Mouse (Mus musculus): Measurements from ENCODE around the gene Cacna1h. TPM values are rescaled to one million over a fixed set of nuclear protein-coding genes. Genes with fewer than 3 reads are reported as not detected.

Gene Cacna1h
- polyA plus RNA-seq, 1 experiment: 78.4 TPM

- Histone ChIP-seq H3K27ac (ENCODE audit: control insufficient read depth, insufficient read depth, low read depth, low read length) (no peak overlapping the region), H3K4me1 (ENCODE audit: control insufficient read depth, insufficient read depth, low read length) (peaks cover 8% of the 10 kb centered on the region), H3K27me3 (ENCODE audit: control insufficient read depth, insufficient read depth, low read length) (no peaks in the 10 kb centered on the region), H3K4me3 (ENCODE audit: control insufficient read depth, low read depth, low read length) (no peak overlapping the region), H3K36me3 (ENCODE audit: control insufficient read depth, insufficient read depth, low read length) (no peaks in the 10 kb centered on the region)
- TF ChIP-seq POLR2A (IDR thresholded peaks at IDR 0.05; ENCODE audit: control insufficient read depth, low read depth, low read length) (no peak), CTCF (IDR thresholded peaks at IDR 0.05; ENCODE audit: control insufficient read depth, insufficient read depth, insufficient replicate concordance, low read depth, low read length) (no peak)
Measured at GRCm38 (mm10) chr17:25409621-25410020, 24.0 kb downstream of the Cacna1h start.

GRCm38 (mm10) chr17:25408302-25408999, 25.1 kb downstream of the Cacna1h start:
- TF ChIP-seq POLR2A (IDR thresholded peaks at IDR 0.05; ENCODE audit: control insufficient read depth, low read depth, low read length) (no peak), CTCF (IDR thresholded peaks at IDR 0.05; ENCODE audit: control insufficient read depth, insufficient read depth, insufficient replicate concordance, low read depth, low read length) (no peak)
- Histone ChIP-seq H3K4me1 (ENCODE audit: control insufficient read depth, insufficient read depth, low read length) (peaks cover 8% of the 10 kb centered on the region), H3K27ac (ENCODE audit: control insufficient read depth, insufficient read depth, low read depth, low read length) (no peak overlapping the region), H3K4me3 (ENCODE audit: control insufficient read depth, low read depth, low read length) (no peak overlapping the region), H3K36me3 (ENCODE audit: control insufficient read depth, insufficient read depth, low read length) (no peaks in the 10 kb centered on the region), H3K27me3 (ENCODE audit: control insufficient read depth, insufficient read depth, low read length) (no peaks in the 10 kb centered on the region)

GRCm38 (mm10) chr17:25407352-25407751, 26.2 kb downstream of the Cacna1h start:
- Histone ChIP-seq H3K4me3 (ENCODE audit: control insufficient read depth, low read depth, low read length) (no peak overlapping the region; the same call in 1 of the 2 replicates), H3K27me3 (ENCODE audit: control insufficient read depth, insufficient read depth, low read length) (no peaks in the 10 kb centered on the region), H3K36me3 (ENCODE audit: control insufficient read depth, insufficient read depth, low read length) (no peaks in the 10 kb centered on the region), H3K27ac (ENCODE audit: control insufficient read depth, insufficient read depth, low read depth, low read length) (no peak overlapping the region), H3K4me1 (ENCODE audit: control insufficient read depth, insufficient read depth, low read length) (peaks cover 8% of the 10 kb centered on the region)
- TF ChIP-seq CTCF (IDR thresholded peaks at IDR 0.05; ENCODE audit: control insufficient read depth, insufficient read depth, insufficient replicate concordance, low read depth, low read length): no peak
- TF ChIP-seq POLR2A (IDR thresholded peaks at IDR 0.05; ENCODE audit: control insufficient read depth, low read depth, low read length): no peak

GRCm38 (mm10) chr17:25406011-25406441, 27.6 kb downstream of the Cacna1h start:
- Histone ChIP-seq H3K4me1 (ENCODE audit: control insufficient read depth, insufficient read depth, low read length) (peaks cover 8% of the 10 kb centered on the region), H3K4me3 (ENCODE audit: control insufficient read depth, low read depth, low read length) (no peak overlapping the region), H3K27me3 (ENCODE audit: control insufficient read depth, insufficient read depth, low read length) (no peaks in the 10 kb centered on the region), H3K36me3 (ENCODE audit: control insufficient read depth, insufficient read depth, low read length) (no peaks in the 10 kb centered on the region), H3K27ac (ENCODE audit: control insufficient read depth, insufficient read depth, low read depth, low read length) (no peak overlapping the region)
- TF ChIP-seq CTCF (IDR thresholded peaks at IDR 0.05; ENCODE audit: control insufficient read depth, insufficient read depth, insufficient replicate concordance, low read depth, low read length) (no peak), POLR2A (IDR thresholded peaks at IDR 0.05; ENCODE audit: control insufficient read depth, low read depth, low read length) (no peak)

- Histone ChIP-seq H3K36me3 (ENCODE audit: control insufficient read depth, insufficient read depth, low read length) (no peaks in the 10 kb centered on the region), H3K27me3 (ENCODE audit: control insufficient read depth, insufficient read depth, low read length) (no peaks in the 10 kb centered on the region), H3K4me3 (ENCODE audit: control insufficient read depth, low read depth, low read length) (no peak overlapping the region), H3K27ac (ENCODE audit: control insufficient read depth, insufficient read depth, low read depth, low read length) (no peak overlapping the region), H3K4me1 (ENCODE audit: control insufficient read depth, insufficient read depth, low read length) (peaks cover 8% of the 10 kb centered on the region)
- TF ChIP-seq POLR2A (IDR thresholded peaks at IDR 0.05; ENCODE audit: control insufficient read depth, low read depth, low read length): no peak
- TF ChIP-seq CTCF (IDR thresholded peaks at IDR 0.05; ENCODE audit: control insufficient read depth, insufficient read depth, insufficient replicate concordance, low read depth, low read length): no peak
Measured at GRCm38 (mm10) chr17:25405224-25405895, 28.2 kb downstream of the Cacna1h start.

GRCm38 (mm10) chr17:25404190-25404589, 29.4 kb downstream of the Cacna1h start:
- Histone ChIP-seq H3K36me3 (ENCODE audit: control insufficient read depth, insufficient read depth, low read length) (no peaks in the 10 kb centered on the region), H3K27ac (ENCODE audit: control insufficient read depth, insufficient read depth, low read depth, low read length) (no peak overlapping the region), H3K4me3 (ENCODE audit: control insufficient read depth, low read depth, low read length) (no peak overlapping the region), H3K27me3 (ENCODE audit: control insufficient read depth, insufficient read depth, low read length) (no peaks in the 10 kb centered on the region), H3K4me1 (ENCODE audit: control insufficient read depth, insufficient read depth, low read length) (peaks cover 8% of the 10 kb centered on the region)
- TF ChIP-seq CTCF (IDR thresholded peaks at IDR 0.05; ENCODE audit: control insufficient read depth, insufficient read depth, insufficient replicate concordance, low read depth, low read length): no peak
- no peak for TF ChIP-seq POLR2A (IDR thresholded peaks at IDR 0.05; ENCODE audit: control insufficient read depth, low read depth, low read length)

GRCm38 (mm10) chr17:25402224-25402623, 31.4 kb downstream of the Cacna1h start:
- H3K36me3 ChIP-seq (ENCODE audit: control insufficient read depth, insufficient read depth, low read length): no peaks in the 10 kb centered on the region
- H3K4me3 ChIP-seq (ENCODE audit: control insufficient read depth, low read depth, low read length): no peak overlapping the region
- H3K27me3 ChIP-seq (ENCODE audit: control insufficient read depth, insufficient read depth, low read length): no peaks in the 10 kb centered on the region
- no peak for TF ChIP-seq CTCF (IDR thresholded peaks at IDR 0.05; ENCODE audit: control insufficient read depth, insufficient read depth, insufficient replicate concordance, low read depth, low read length)
- H3K27ac ChIP-seq (ENCODE audit: control insufficient read depth, insufficient read depth, low read depth, low read length): no peak overlapping the region
- peaks cover 3% of the 10 kb centered on the region for H3K4me1 ChIP-seq (ENCODE audit: control insufficient read depth, insufficient read depth, low read length)
